Mouse (Mus musculus): ENCODE measurements around the gene Tdpoz5.
"Not testable (repeated sequence)": the region's sequence is repeated elsewhere in the genome, so short reads cannot be mapped to it uniquely, and the experiment has no call there.

The Tdpoz5 gene

GRCm38 (mm10) chr3:93961214-93961613, at the start of gene Tdpoz5:
TSS of gene Tdpoz5 (minus strand) at chr3:93961314.
- DNase-seq (ENCODE audit: low read depth, low spot score) = not testable (repeated sequence)

GRCm38 (mm10) chr3:93968938-93969337, 7.8 kb upstream of the Tdpoz5 start:
- DNase-seq (ENCODE audit: low read depth, low spot score) = not testable (repeated sequence)

DNA sequence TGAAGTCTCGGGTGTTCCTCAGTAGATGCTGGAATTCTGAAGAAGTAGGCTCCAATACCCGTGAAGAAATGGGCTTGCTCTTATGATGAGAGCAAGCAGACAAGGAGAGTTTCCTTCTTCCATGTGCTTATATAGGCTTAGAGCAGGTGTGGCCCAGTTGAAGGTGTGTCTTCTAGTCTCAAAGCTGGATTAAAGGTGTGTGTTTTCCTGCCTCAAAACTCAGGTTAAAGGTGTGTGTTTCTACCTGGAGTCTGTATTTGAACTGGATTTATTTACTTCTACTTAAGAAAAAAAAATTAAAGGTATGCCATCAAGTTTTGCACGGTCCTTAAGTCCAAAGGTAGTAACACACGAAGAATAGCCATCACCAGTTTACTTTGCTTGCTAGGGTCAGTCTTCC, 17.7 kb downstream of the Tdpoz5 start, which contains the start of gene Gm9117:
TSS of gene Gm9117 (minus strand) at position 101 of the 400 bp plus-strand sequence.
- DNase-seq (ENCODE audit: low read depth, low spot score) = not testable (repeated sequence)

- DNase-seq (ENCODE audit: low read depth, low spot score) = not testable (repeated sequence)
Observed at GRCm38 (mm10) chr3:93938386-93938785, 22.7 kb downstream of the Tdpoz5 start.
